ENCODE assay signal across 11 mouse cellular contexts in the genomic region with DNA sequence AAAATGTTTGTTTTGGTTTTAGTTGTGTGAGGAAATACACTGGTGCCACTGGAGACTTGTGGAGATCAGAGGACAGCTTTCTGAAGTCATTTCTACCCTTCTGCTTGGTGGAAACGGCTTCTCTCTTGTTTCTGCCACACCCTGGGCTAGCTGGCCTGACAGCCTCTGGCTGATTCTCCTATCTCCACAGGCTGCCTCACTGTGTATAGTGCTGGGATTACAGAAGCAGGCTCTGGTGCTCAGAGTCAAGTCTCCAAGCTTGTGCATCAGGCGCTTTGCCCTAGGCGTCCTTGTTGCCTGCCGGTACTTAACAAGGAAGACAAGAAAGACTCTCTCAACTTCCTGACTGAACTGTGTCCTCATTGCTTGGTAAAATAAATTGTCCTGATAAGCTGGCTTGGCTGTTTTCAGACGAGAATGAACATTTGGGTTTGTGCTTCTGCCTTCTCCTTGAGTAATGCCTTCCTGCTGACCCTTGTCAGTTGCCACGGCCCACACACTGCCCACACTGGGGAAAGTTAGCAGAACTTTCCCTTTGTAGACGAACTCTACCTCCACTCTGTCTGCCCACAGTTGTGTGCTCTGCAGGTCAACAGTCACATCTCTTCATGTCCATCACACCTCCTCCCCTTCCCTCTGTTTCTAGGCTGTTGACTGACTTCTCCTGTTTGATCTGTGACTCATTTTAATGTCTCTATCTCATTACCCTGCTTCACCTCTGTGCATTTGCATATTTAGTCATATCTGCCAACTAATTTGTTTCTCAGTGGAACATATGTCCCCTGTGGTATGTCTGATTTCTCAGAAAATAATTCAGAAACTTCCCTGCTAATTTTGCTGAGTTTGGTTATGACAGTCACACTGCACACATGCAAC. TPM values are rescaled to one million over a fixed set of nuclear protein-coding genes. Genes with fewer than 3 reads are reported as not detected.
DNase-seq lines count a peak whose midpoint lies in the region; ATAC-seq and TF ChIP-seq lines count a peak whose summit lies in the region.
"Had no signal": no experiment of that assay in that cellular context is flagged by ENCODE, and none has a peak within 500 bp of the region (broad histone marks: within the 10 kb centered on the region; RNA-seq: fewer than 3 reads in every experiment).

No protein-coding gene starts in this region.

- intact Hi-C loops in gastrocnemius, adult 2 months (cut with DNase I): loop anchor here (5.0 to 10.0 kb wide), 2 partner anchors 45 to 63 kb away; partner anchors contain the start of gene Gimap4

- peak overlapping the region; percentile 65 for H3K4me2 ChIP-seq in CH12.LX (ENCODE audit: insufficient read depth, low read depth, poor library complexity, severe bottlenecking)
- peak overlapping the region; percentile 12; the same call in 1 of the 2 replicates for H3K4me2 ChIP-seq in kidney, embryonic 14.5 days (replicated peaks; ENCODE audit: low read depth, low read length)
- no peak overlapping the region for H3K4me2 ChIP-seq in forebrain, embryonic 11.5 days (ENCODE audit: low read depth, low read length, severe bottlenecking)
- no peak overlapping the region for H3K4me2 ChIP-seq in hindbrain, embryonic 12.5 days (replicated peaks)
- H3K4me2 ChIP-seq: neural tube, embryonic 12.5 days had no signal

- H3K79me2 ChIP-seq in CH12.LX (replicated peaks; ENCODE audit: control insufficient read depth, extremely low read depth, insufficient read depth, poor library complexity, severe bottlenecking): peaks cover 29% of the 10 kb centered on the region

- no peaks in the 10 kb centered on the region for H3K27me3 ChIP-seq in CH12.LX (replicated peaks)
- peaks cover 10% of the 10 kb centered on the region for H3K27me3 ChIP-seq in kidney, embryonic 14.5 days (ENCODE audit: control insufficient read depth, insufficient read depth, low read length)
- H3K27me3 ChIP-seq in megakaryocyte, embryonic 14.5 days (replicated peaks): no peaks in the 10 kb centered on the region
- peaks cover 10% of the 10 kb centered on the region for H3K27me3 ChIP-seq in forebrain, embryonic 11.5 days (ENCODE audit: control insufficient read depth, insufficient read depth, low read length)
- H3K27me3 ChIP-seq in hindbrain, embryonic 12.5 days: peaks cover 21% of the 10 kb centered on the region

- dilution Hi-C loops in CH12.LX (cut with MboI; ENCODE audit: extremely low pct_ligation_motif_present, extremely low pct_unique_long_range_greater_than_20kb, low sequenced_read_pairs): no loop called here

- peak overlapping the region; percentile 83 for H3K27ac ChIP-seq in gastrocnemius, adult 2 months
- H3K27ac ChIP-seq in CH12.LX (ENCODE audit: insufficient read depth, low read depth): peak overlapping the region; percentile 100
- peak overlapping the region; percentile 42; the same call in 1 of the 2 replicates for H3K27ac ChIP-seq in kidney, embryonic 14.5 days (ENCODE audit: low read depth, low read length)
- H3K27ac ChIP-seq in forebrain, embryonic 11.5 days (ENCODE audit: low read depth, low read length): no peak overlapping the region
- H3K27ac ChIP-seq in hindbrain, embryonic 12.5 days: no peak overlapping the region
- H3K27ac ChIP-seq: neural tube, embryonic 12.5 days had no signal

- peak; percentile 100 for TF ChIP-seq EP300 in CH12.LX (IDR thresholded peaks at IDR 0.05; ENCODE audit: low read length)

- peaks cover 17% of the 10 kb centered on the region for H3K9me3 ChIP-seq in CH12.LX (replicated peaks; ENCODE audit: low read length)
- no peaks in the 10 kb centered on the region for H3K9me3 ChIP-seq in kidney, embryonic 14.5 days (ENCODE audit: control insufficient read depth, low read length)
- 0 out of 2 replicates have a peak, but pooled peaks cover 2% of the 10 kb centered on the region for H3K9me3 ChIP-seq in megakaryocyte, embryonic 14.5 days
- H3K9me3 ChIP-seq in forebrain, embryonic 11.5 days (ENCODE audit: control insufficient read depth, low read length): no peaks in the 10 kb centered on the region
- no peaks in the 10 kb centered on the region for H3K9me3 ChIP-seq in hindbrain, embryonic 12.5 days (replicated peaks)
- H3K9me3 ChIP-seq: neural tube, embryonic 12.5 days had no signal

- peaks cover 7 to 46% of the 10 kb centered on the region in 2 experiments for H3K4me1 ChIP-seq in CH12.LX (ENCODE audit: control insufficient read depth in 1 of 2, insufficient read depth in 2 of 2)
- H3K4me1 ChIP-seq in kidney, embryonic 14.5 days (ENCODE audit: control insufficient read depth, insufficient read depth, low read length): peaks cover 4% of the 10 kb centered on the region; the same call in 1 of the 2 replicates
- peaks cover 57% of the 10 kb centered on the region for H3K4me1 ChIP-seq in megakaryocyte, embryonic 14.5 days
- no peaks in the 10 kb centered on the region for H3K4me1 ChIP-seq in forebrain, embryonic 11.5 days (replicated peaks; ENCODE audit: control insufficient read depth, insufficient read depth, low read length)
- H3K4me1 ChIP-seq in hindbrain, embryonic 12.5 days: peaks cover 8% of the 10 kb centered on the region

- H3K36me3 ChIP-seq in CH12.LX (replicated peaks in 1 of 2; ENCODE audit: control insufficient read depth in 1 of 2, insufficient read depth in 1 of 2, low read length in 1 of 2): peaks cover 35 to 38% of the 10 kb centered on the region in 2 experiments
- no peaks in the 10 kb centered on the region for H3K36me3 ChIP-seq in kidney, embryonic 14.5 days (ENCODE audit: control insufficient read depth, insufficient read depth, low read length)
- H3K36me3 ChIP-seq in megakaryocyte, embryonic 14.5 days (replicated peaks; ENCODE audit: low read length): peaks cover 38% of the 10 kb centered on the region
- no peaks in the 10 kb centered on the region for H3K36me3 ChIP-seq in forebrain, embryonic 11.5 days (ENCODE audit: control insufficient read depth, insufficient read depth, low read length)
- no peaks in the 10 kb centered on the region for H3K36me3 ChIP-seq in hindbrain, embryonic 12.5 days
- H3K36me3 ChIP-seq: neural tube, embryonic 12.5 days had no signal

- no peak for DNase-seq in gastrocnemius, adult 2 months
- no peak for DNase-seq in gastrocnemius, adult 8-10 months (ENCODE audit: low spot score in 2 of 2)
- DNase-seq in CH12.LX (ENCODE audit: extremely low read depth): peak; percentile 94
- no peak for DNase-seq in forebrain, embryonic 11.5 days (ENCODE audit: low spot score)
- DNase-seq in layer of hippocampus, postnatal 25 days (ENCODE audit: extremely low spot score in 1 of 2, low spot score in 1 of 2): no peak

- no peak; the same call in 1 of the 2 replicates for TF ChIP-seq RAD21 in CH12.LX (IDR thresholded peaks at IDR 0.05; ENCODE audit: low read depth, low read length)

- ATAC-seq in kidney, embryonic 14.5 days (ENCODE audit: low FRiP score, low TSS enrichment): no peak
- no peak for ATAC-seq in forebrain, embryonic 11.5 days (replicated peaks; ENCODE audit: low FRiP score)
- no peak for ATAC-seq in hindbrain, embryonic 12.5 days (ENCODE audit: low FRiP score)

- 43% methylated on average over 7 of the region's 7 CpGs for WGBS in kidney, embryonic 14.5 days
- 78% methylated on average over 7 of the region's 7 CpGs for WGBS in forebrain, embryonic 11.5 days
- 81% methylated on average over 7 of the region's 7 CpGs for WGBS in hindbrain, embryonic 12.5 days

- TF ChIP-seq CTCF in gastrocnemius, adult 2 months (IDR thresholded peaks at IDR 0.05): peak; percentile 1; the same call in 1 of the 2 replicates
- TF ChIP-seq CTCF in CH12.LX (conservative IDR thresholded peaks at IDR 0.05 in 1 of 2, IDR thresholded peaks at IDR 0.05 in 1 of 2; ENCODE audit: low read depth in 2 of 2, low read length in 2 of 2): 0 out of 4 replicates have a peak, but pooled peaks of 1 of the 2 experiments have one; percentile 5

- peak overlapping the region; percentile 70 for H3K4me3 ChIP-seq in gastrocnemius, adult 2 months
- H3K4me3 ChIP-seq in CH12.LX (replicated peaks in 1 of 3; ENCODE audit: low read depth in 2 of 3, low read length in 2 of 3, poor library complexity in 1 of 3): peak overlapping the region; percentile 58 to 90 (median 62)
- peak overlapping the region; percentile 10; the same call in 1 of the 2 replicates for H3K4me3 ChIP-seq in kidney, embryonic 14.5 days (ENCODE audit: low read length)
- H3K4me3 ChIP-seq in megakaryocyte, embryonic 14.5 days (replicated peaks): peak overlapping the region; percentile 89
- H3K4me3 ChIP-seq in forebrain, embryonic 11.5 days (ENCODE audit: low read depth, low read length): no peak overlapping the region
- no peak overlapping the region for H3K4me3 ChIP-seq in hindbrain, embryonic 12.5 days
- H3K4me3 ChIP-seq: neural tube, embryonic 12.5 days had no signal

- TF ChIP-seq POLR2A in CH12.LX (IDR thresholded peaks at IDR 0.05; ENCODE audit: low read depth, low read length): peak; percentile 85

- in situ Hi-C loops in CH12.LX (cut with MboI; ENCODE audit: low pct_ligation_motif_present, low pct_unique_long_range_greater_than_20kb, low sequenced_read_pairs): no loop called here

- H3K9ac ChIP-seq in CH12.LX (ENCODE audit: insufficient read depth, low read depth): peak overlapping the region; percentile 89
- no peak overlapping the region; the same call in 1 of the 2 replicates for H3K9ac ChIP-seq in kidney, embryonic 14.5 days (ENCODE audit: low read depth, low read length)
- no peak overlapping the region for H3K9ac ChIP-seq in forebrain, embryonic 11.5 days (ENCODE audit: low read length)
- no peak overlapping the region for H3K9ac ChIP-seq in hindbrain, embryonic 12.5 days
- H3K9ac ChIP-seq: neural tube, embryonic 12.5 days had no signal

RNA-seq across cellular contexts. Expression of gene Gimap5, which starts 1.3 kb away (rescaled TPM):
- 1 to 10 TPM; 1.5 to 1.6 TPM for total RNA-seq in gastrocnemius, adult 2 months (2021)
- 1 to 10 TPM in 3 of 4 experiments, under 1 TPM in 1; 0.82 to 1.5 (median 1.2) TPM for total RNA-seq in gastrocnemius, adult 8-10 months (2022)
- 82.1 and 82.3 TPM in 2 replicates for total RNA-seq in CH12.LX (2012; rRNA removed)
- 74.6 and 77.6 TPM in 2 replicates for total RNA-seq in CH12.LX (2014; rRNA removed)
- polyA plus RNA-seq in CH12.LX (2012; ENCODE audit: insufficient read length, low read depth): 56.9 and 59.6 TPM in 2 replicates
- polyA plus RNA-seq in kidney, embryonic 14.5 days (2014; fragmentation: Nextera tagmentation; extraction: Ambion mirVana): 12.7 and 13.6 TPM in 2 replicates
- polyA plus RNA-seq in megakaryocyte, embryonic 14.5 days (2012; ENCODE audit: insufficient read depth, low replicate concordance): 12.5 and 21.4 TPM in 2 replicates
- polyA plus RNA-seq in forebrain, embryonic 11.5 days (2014; fragmentation: Nextera tagmentation; extraction: Ambion mirVana): 0.71 and 1.5 TPM in 2 replicates
- polyA plus RNA-seq in hindbrain, embryonic 12.5 days (2016; fragmentation: Nextera tagmentation; extraction: Ambion mirVana): 0.97 and 1.6 TPM in 2 replicates
- 1 to 10 TPM in 1 of 2 experiments, under 1 TPM in 1; 0.71 to 1.0 TPM for total RNA-seq in layer of hippocampus, postnatal 25 days (2021)
- polyA plus RNA-seq: C2C12 had no signal

RNA-seq across cellular contexts. Expression of gene Gimap1, which starts 8.5 kb away (rescaled TPM):
- total RNA-seq in gastrocnemius, adult 2 months (2021): 1 to 10 TPM; 2.2 to 2.3 TPM
- total RNA-seq in gastrocnemius, adult 8-10 months (2022): 1 to 10 TPM; 1.5 to 3.1 (median 2.2) TPM
- total RNA-seq in CH12.LX (2012; rRNA removed) (136 and 144 TPM in 2 replicates), CH12.LX (2014; rRNA removed) (54.5 and 57.4 TPM in 2 replicates)
- 91.8 and 113 TPM in 2 replicates for polyA plus RNA-seq in CH12.LX (2012; ENCODE audit: insufficient read length, low read depth)
- 21.1 and 27.9 TPM in 2 replicates for polyA plus RNA-seq in kidney, embryonic 14.5 days (2014; fragmentation: Nextera tagmentation; extraction: Ambion mirVana)
- 18.4 and 38.1 TPM in 2 replicates for polyA plus RNA-seq in megakaryocyte, embryonic 14.5 days (2012; ENCODE audit: insufficient read depth, low replicate concordance)
- polyA plus RNA-seq in forebrain, embryonic 11.5 days (2014; fragmentation: Nextera tagmentation; extraction: Ambion mirVana): 5.4 and 6.4 TPM in 2 replicates
- polyA plus RNA-seq in hindbrain, embryonic 12.5 days (2016; fragmentation: Nextera tagmentation; extraction: Ambion mirVana): 5.4 and 6.7 TPM in 2 replicates
- 1 to 10 TPM; 2.0 to 2.6 TPM for total RNA-seq in layer of hippocampus, postnatal 25 days (2021)
- polyA plus RNA-seq: C2C12 had no signal

RNA-seq across cellular contexts. Expression of gene Gimap3, which starts 23.3 kb away (rescaled TPM):
- not detected for total RNA-seq in gastrocnemius, adult 2 months (2021)
- total RNA-seq in gastrocnemius, adult 8-10 months (2022): not detected
- total RNA-seq in CH12.LX (2012; rRNA removed) (25.9 and 28.2 TPM in 2 replicates), CH12.LX (2014; rRNA removed) (10.8 and 11.6 TPM in 2 replicates)
- polyA plus RNA-seq in CH12.LX (2012; ENCODE audit: insufficient read length, low read depth): 16.8 and 17.7 TPM in 2 replicates
- not detected in 2 replicates for polyA plus RNA-seq in kidney, embryonic 14.5 days (2014; fragmentation: Nextera tagmentation; extraction: Ambion mirVana)
- polyA plus RNA-seq in megakaryocyte, embryonic 14.5 days (2012; ENCODE audit: insufficient read depth, low replicate concordance): 2.3 TPM in 1 of 2 replicates, not detected in the other
- not detected in 2 replicates for polyA plus RNA-seq in forebrain, embryonic 11.5 days (2014; fragmentation: Nextera tagmentation; extraction: Ambion mirVana)
- not detected in 2 replicates for polyA plus RNA-seq in hindbrain, embryonic 12.5 days (2016; fragmentation: Nextera tagmentation; extraction: Ambion mirVana)
- not detected for total RNA-seq in layer of hippocampus, postnatal 25 days (2021)
- total RNA-seq: left cerebral cortex, postnatal 4 days had no signal
- polyA plus RNA-seq: C2C12; neural tube, embryonic 12.5 days had no signal

RNA-seq across cellular contexts. Expression of gene Gimap7, which starts 28.9 kb away (rescaled TPM):
- not detected for total RNA-seq in gastrocnemius, adult 2 months (2021)
- not detected for total RNA-seq in gastrocnemius, adult 8-10 months (2022)
- total RNA-seq in CH12.LX (2012; rRNA removed) (14.5 and 16.3 TPM in 2 replicates), CH12.LX (2014; rRNA removed) (4.2 and 4.3 TPM in 2 replicates)
- 7.0 and 7.1 TPM in 2 replicates for polyA plus RNA-seq in CH12.LX (2012; ENCODE audit: insufficient read length, low read depth)
- polyA plus RNA-seq in kidney, embryonic 14.5 days (2014; fragmentation: Nextera tagmentation; extraction: Ambion mirVana): not detected in 2 replicates
- not detected in 2 replicates for polyA plus RNA-seq in megakaryocyte, embryonic 14.5 days (2012; ENCODE audit: insufficient read depth, low replicate concordance)
- polyA plus RNA-seq in forebrain, embryonic 11.5 days (2014; fragmentation: Nextera tagmentation; extraction: Ambion mirVana): not detected in 2 replicates
- not detected in 2 replicates for polyA plus RNA-seq in hindbrain, embryonic 12.5 days (2016; fragmentation: Nextera tagmentation; extraction: Ambion mirVana)
- not detected for total RNA-seq in layer of hippocampus, postnatal 25 days (2021)
- total RNA-seq: left cerebral cortex, postnatal 4 days had no signal
- polyA plus RNA-seq: C2C12; neural tube, embryonic 12.5 days had no signal

RNA-seq across cellular contexts. Expression of gene Gm28053, which starts 28.9 kb away (rescaled TPM):
- total RNA-seq in gastrocnemius, adult 2 months (2021): under 1 TPM in 1 of 2 experiments, not detected in 1; 0.84 TPM
- 1 to 10 TPM in 3 of 4 experiments, not detected in 1; 1.2 to 2.4 (median 1.4) TPM for total RNA-seq in gastrocnemius, adult 8-10 months (2022)
- total RNA-seq in CH12.LX (2012; rRNA removed) (10.0 and 12.0 TPM in 2 replicates), CH12.LX (2014; rRNA removed) (8.0 and 8.8 TPM in 2 replicates)
- polyA plus RNA-seq in CH12.LX (2012; ENCODE audit: insufficient read length, low read depth): 22.7 and 46.9 TPM in 2 replicates
- 3.2 and 4.8 TPM in 2 replicates for polyA plus RNA-seq in kidney, embryonic 14.5 days (2014; fragmentation: Nextera tagmentation; extraction: Ambion mirVana)
- polyA plus RNA-seq in megakaryocyte, embryonic 14.5 days (2012; ENCODE audit: insufficient read depth, low replicate concordance): not detected in 2 replicates
- 0.94 TPM in 1 of 2 replicates, not detected in the other for polyA plus RNA-seq in forebrain, embryonic 11.5 days (2014; fragmentation: Nextera tagmentation; extraction: Ambion mirVana)
- 1.7 TPM in 1 of 2 replicates, not detected in the other for polyA plus RNA-seq in hindbrain, embryonic 12.5 days (2016; fragmentation: Nextera tagmentation; extraction: Ambion mirVana)
- total RNA-seq in layer of hippocampus, postnatal 25 days (2021): 1 to 10 TPM in 1 of 2 experiments, not detected in 1; 1.1 TPM
- total RNA-seq: left cerebral cortex, postnatal 4 days had no signal
- polyA plus RNA-seq: C2C12 had no signal

Comparison
In these comparisons a context has a peak if more than half of its experiments do, and no peak if none do; other contexts are left out.
1. H3K27ac ChIP-seq: peak in gastrocnemius, adult 2 months (single experiment), CH12.LX (single experiment) and kidney, embryonic 14.5 days (single experiment); none in forebrain, embryonic 11.5 days (single experiment) and hindbrain, embryonic 12.5 days (single experiment).
2. H3K4me3 ChIP-seq: peak in gastrocnemius, adult 2 months (single experiment), CH12.LX (3 of 3), kidney, embryonic 14.5 days (single experiment) and megakaryocyte, embryonic 14.5 days (single experiment); none in forebrain, embryonic 11.5 days (single experiment) and hindbrain, embryonic 12.5 days (single experiment).
3. H3K4me2 ChIP-seq: peak in CH12.LX (single experiment) and kidney, embryonic 14.5 days (single experiment); none in forebrain, embryonic 11.5 days (single experiment) and hindbrain, embryonic 12.5 days (single experiment).